Mouse (Mus musculus): ENCODE data around the gene Pmepa1.

Gene Pmepa1

GRCm38 (mm10) chr2:173229578-173230224, 46.6 kb downstream of the Pmepa1 start:
- in situ Hi-C loops (cut with MboI, MseI) = loop anchor here (5.0 kb wide), 2 partner anchors 37 to 43 kb away; no protein-coding TSS in a partner anchor

GRCm38 (mm10) chr2:173228567-173228966, 47.8 kb downstream of the Pmepa1 start:
- in situ Hi-C loops (cut with MboI, MseI) = loop anchor here (5.0 kb wide), 1 partner anchor 36 kb away; no protein-coding TSS in a partner anchor

- in situ Hi-C loops (cut with MboI, MseI) = loop anchor here (5.0 kb wide), 1 partner anchor 34 kb away; no protein-coding TSS in a partner anchor
Observed at GRCm38 (mm10) chr2:173226792-173227191, 49.5 kb downstream of the Pmepa1 start.

GRCm38 (mm10) chr2:173225906-173226305, 50.4 kb downstream of the Pmepa1 start:
- in situ Hi-C loops (cut with MboI, MseI) = loop anchor here (5.0 kb wide), 1 partner anchor 34 kb away; no protein-coding TSS in a partner anchor

- in situ Hi-C loops (cut with MboI, MseI) = loop anchor here (5.0 kb wide), 1 partner anchor 33 kb away; no protein-coding TSS in a partner anchor
Observed at GRCm38 (mm10) chr2:173224832-173225231, 51.5 kb downstream of the Pmepa1 start.

- in situ Hi-C loops (cut with MboI, MseI) = no loop called here
Observed at GRCm38 (mm10) chr2:173224097-173224496, 52.2 kb downstream of the Pmepa1 start.

- in situ Hi-C loops (cut with MboI, MseI) = no loop called here
Observed at GRCm38 (mm10) chr2:173223496-173223895, 52.8 kb downstream of the Pmepa1 start.

GRCm38 (mm10) chr2:173220754-173221153, 55.6 kb downstream of the Pmepa1 start:
- in situ Hi-C loops (cut with MboI, MseI) = no loop called here

- in situ Hi-C loops (cut with MboI, MseI) = loop anchor here (5.0 kb wide), 1 partner anchor 233 kb away; no protein-coding TSS in a partner anchor
Observed at GRCm38 (mm10) chr2:173219256-173219954, 56.9 kb downstream of the Pmepa1 start.

GRCm38 (mm10) chr2:173218416-173219141, 57.8 kb downstream of the Pmepa1 start, which contains the start of gene Zbp1:
Gene Zbp1 (minus strand): TSS chr2:173218923.
- in situ Hi-C loops (cut with MboI, MseI) = loop anchor here (5.0 kb wide), 1 partner anchor 234 kb away; no protein-coding TSS in a partner anchor

- in situ Hi-C loops (cut with MboI, MseI) = loop anchor here (5.0 kb wide), 1 partner anchor 234 kb away; no protein-coding TSS in a partner anchor
Observed at GRCm38 (mm10) chr2:173217763-173218258, 58.5 kb downstream of the Pmepa1 start.

GRCm38 (mm10) chr2:173217246-173217645, 59.1 kb downstream of the Pmepa1 start:
- in situ Hi-C loops (cut with MboI, MseI) = loop anchor here (5.0 kb wide), 1 partner anchor 235 kb away; no protein-coding TSS in a partner anchor

- in situ Hi-C loops (cut with MboI, MseI) = loop anchor here (5.0 kb wide), 1 partner anchor 235 kb away; no protein-coding TSS in a partner anchor
Observed at GRCm38 (mm10) chr2:173216840-173217239, 59.5 kb downstream of the Pmepa1 start.

- in situ Hi-C loops (cut with MboI, MseI) = no loop called here
Observed at GRCm38 (mm10) chr2:173212227-173212626, 64.1 kb downstream of the Pmepa1 start.

- in situ Hi-C loops (cut with MboI, MseI) = no loop called here
Observed at GRCm38 (mm10) chr2:173209091-173209815, 67.1 kb downstream of the Pmepa1 start.

GRCm38 (mm10) chr2:173207051-173207450, 69.3 kb downstream of the Pmepa1 start:
- in situ Hi-C loops (cut with MboI, MseI) = no loop called here

GRCm38 (mm10) chr2:173205563-173206099, 70.7 kb downstream of the Pmepa1 start:
- in situ Hi-C loops (cut with MboI, MseI) = no loop called here

- in situ Hi-C loops (cut with MboI, MseI) = no loop called here
Observed at GRCm38 (mm10) chr2:173204671-173205070, 71.7 kb downstream of the Pmepa1 start.

GRCm38 (mm10) chr2:173203726-173204125, 72.6 kb downstream of the Pmepa1 start:
- in situ Hi-C loops (cut with MboI, MseI) = no loop called here

- in situ Hi-C loops (cut with MboI, MseI) = no loop called here
Observed at GRCm38 (mm10) chr2:173202924-173203689, 73.2 kb downstream of the Pmepa1 start.
